Mouse (Mus musculus) urinary bladder, postnatal 4 days (tissue): ENCODE results near the gene Madcam1.

Experiments used
- DNase-seq, 2 experiments: peaks; one replicate each; pipeline ENCODE4 v3.0.0; 2021 to 2022; ENCODE audit warnings: low spot score in 2 of 2

Gene Madcam1

GRCm38 (mm10) chr10:79668076-79668475, 3.7 kb downstream of the Madcam1 start:
- no peak for DNase-seq

GRCm38 (mm10) chr10:79668771-79669575, 4.6 kb downstream of the Madcam1 start, which contains the start of gene Tpgs1:
TSS of gene Tpgs1 (plus strand) at chr10:79669369.
- peak; percentile 81 to 88 for DNase-seq

GRCm38 (mm10) chr10:79669576-79670057, 5.3 kb downstream of the Madcam1 start:
- peak; percentile 61 to 74 for DNase-seq

GRCm38 (mm10) chr10:79670071-79670888, 5.9 kb downstream of the Madcam1 start:
- DNase-seq: no peak

- DNase-seq: no peak
Measured at GRCm38 (mm10) chr10:79671396-79672087, 7.2 kb downstream of the Madcam1 start.

GRCm38 (mm10) chr10:79672088-79672455, 7.7 kb downstream of the Madcam1 start:
- no peak for DNase-seq

- no peak for DNase-seq
Measured at GRCm38 (mm10) chr10:79673054-79673453, 8.7 kb downstream of the Madcam1 start.

GRCm38 (mm10) chr10:79675346-79676035, 11.1 kb downstream of the Madcam1 start:
- DNase-seq: no peak

GRCm38 (mm10) chr10:79680606-79681495, 16.5 kb downstream of the Madcam1 start:
- DNase-seq: no peak

GRCm38 (mm10) chr10:79681591-79682245, 17.4 kb downstream of the Madcam1 start, which contains the start of gene Cdc34:
TSS of gene Cdc34 (plus strand) at chr10:79682195.
- DNase-seq: peak; percentile 98 to 100

GRCm38 (mm10) chr10:79682551-79682915, 18.2 kb downstream of the Madcam1 start:
- DNase-seq: peak in 1 of 2 experiments; percentile 33

GRCm38 (mm10) chr10:79682916-79683582, 18.7 kb downstream of the Madcam1 start:
- DNase-seq: peak; percentile 51 to 79

GRCm38 (mm10) chr10:79683726-79684640, 19.6 kb downstream of the Madcam1 start:
- no peak for DNase-seq

GRCm38 (mm10) chr10:79684770-79685600, 20.6 kb downstream of the Madcam1 start:
- no peak for DNase-seq

- no peak for DNase-seq
Measured at GRCm38 (mm10) chr10:79686219-79686618, 21.9 kb downstream of the Madcam1 start.

GRCm38 (mm10) chr10:79686691-79687090, 22.3 kb downstream of the Madcam1 start:
- DNase-seq: no peak

- DNase-seq: no peak
Measured at GRCm38 (mm10) chr10:79687513-79687912, 23.2 kb downstream of the Madcam1 start.
